Comparison of ENCODE assay signal across 12 mouse cellular contexts in the genomic region with DNA sequence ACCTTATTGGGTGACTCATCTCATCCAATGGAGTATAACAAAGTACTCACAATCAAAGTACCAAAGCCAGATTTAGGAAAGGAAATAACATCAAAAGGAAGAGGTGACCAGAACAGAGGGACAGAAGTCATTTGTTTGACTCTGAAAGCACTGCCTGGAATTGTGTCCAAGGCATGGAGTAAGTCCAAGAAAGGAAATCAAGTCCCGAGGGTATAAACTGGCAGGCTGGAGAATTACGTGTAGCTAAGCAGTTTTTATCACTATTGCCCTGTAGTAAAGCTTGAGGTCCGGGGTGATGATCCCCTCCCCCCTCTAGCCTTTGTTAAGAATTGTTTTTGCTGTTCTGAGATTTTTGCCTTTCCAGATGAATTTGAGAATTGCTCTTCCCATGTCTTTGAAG.
"Had no signal": no experiment of that assay in that cellular context is flagged by ENCODE, and none has a peak within 500 bp of the region (broad histone marks: within the 10 kb centered on the region; RNA-seq: fewer than 3 reads in every experiment).

No protein-coding gene starts in this region.

- DNase-seq: lung, adult 18-20 months; lung, embryonic 14.5 days; lung, postnatal 10 days; lung, postnatal 4 days; retina, postnatal 1 day; right cerebral cortex, adult 18-20 months; right cerebral cortex, postnatal 25 days; right cerebral cortex, postnatal 4 days; spleen, adult 18-20 months; thymus, adult 18-20 months; thymus, postnatal 14 days; thymus, postnatal 36 days had no signal
